Mouse (Mus musculus) heart, postnatal 0 days (tissue): ENCODE data around the gene Gimap3.

Experiments
- CTCF ChIP-seq: IDR thresholded peaks from 2 replicates; pipeline ENCODE4 v1.5.1; 2016; ENCODE audit warnings: antibody characterized with exemption, control low read depth, low read depth
- EP300 ChIP-seq: IDR thresholded peaks from 2 replicates; pipeline ENCODE4 v1.6.1; 2016; ENCODE audit warnings: antibody characterized with exemption, low read depth

GRCm38 (mm10) chr6:48804346-48804745, 33.7 kb upstream of the Gimap3 start:
- no peak for TF ChIP-seq CTCF
- TF ChIP-seq EP300: no peak
